Mouse (Mus musculus) right cerebral cortex, adult 2 months (tissue): ENCODE measurements around the gene Mapk8ip1.

Experiments used
- DNase-seq, 2 experiments: peaks; one replicate each; pipeline ENCODE4 v3.0.0; 2021 to 2022; ENCODE audit warnings: low spot score in 2 of 2

Gene Mapk8ip1

DNA sequence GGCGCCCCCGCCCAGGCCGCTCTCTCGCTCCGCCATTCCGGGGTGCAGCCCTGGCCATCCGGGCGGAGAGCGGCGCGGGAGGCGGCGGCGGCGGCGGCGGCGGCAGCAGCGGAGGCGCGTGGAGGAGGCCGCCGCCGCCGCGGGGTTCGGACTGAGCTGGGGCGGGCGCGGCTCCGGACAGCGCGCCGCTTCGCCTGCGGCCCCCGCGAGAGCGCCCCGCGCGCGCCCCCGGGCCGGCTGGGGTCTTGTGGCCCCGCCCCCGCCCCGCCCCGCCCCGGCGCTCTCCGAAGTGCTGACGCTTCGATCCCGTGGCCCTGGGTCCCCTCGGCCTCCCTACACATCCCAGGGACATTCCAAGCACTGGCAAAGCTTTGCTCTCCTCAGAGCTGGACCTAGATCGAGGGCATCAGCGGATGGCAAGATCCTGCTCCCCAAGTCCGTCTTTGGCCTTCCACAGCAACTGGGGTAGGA, at the start of gene Mapk8ip1:
Mapk8ip1 (minus strand) TSS at position 173 of the 471 bp plus-strand sequence.
- DNase-seq: no peak

DNA sequence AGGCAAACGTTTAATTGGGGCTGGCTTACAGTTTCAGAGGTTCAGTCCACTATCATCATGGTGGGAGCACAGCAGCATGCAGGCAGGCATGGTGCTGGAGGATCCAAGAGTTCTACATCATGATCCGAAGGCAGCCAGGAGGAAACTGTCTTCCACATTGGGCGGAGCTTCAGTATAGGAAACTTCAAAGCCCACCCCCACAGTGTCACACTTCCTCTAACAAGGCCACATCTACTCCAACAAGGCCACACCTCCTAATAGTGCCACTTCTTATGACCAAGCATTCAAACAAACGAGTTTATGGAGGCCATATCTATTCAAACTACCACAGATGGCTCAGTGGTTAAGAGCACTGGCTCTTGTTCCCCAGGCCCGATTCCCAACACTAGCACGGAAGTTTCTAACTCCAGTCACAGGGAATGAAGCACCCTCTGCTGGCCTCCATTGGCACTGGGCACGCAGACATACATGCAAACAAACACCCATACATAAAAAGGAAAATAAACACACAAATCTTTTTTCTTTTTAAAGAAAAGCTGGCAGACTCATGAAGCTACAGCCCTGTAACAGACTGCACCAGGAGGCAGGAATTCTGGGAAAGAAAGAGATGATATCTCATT, 46.2 kb upstream of the Mapk8ip1 start:
- DNase-seq: no peak

DNA sequence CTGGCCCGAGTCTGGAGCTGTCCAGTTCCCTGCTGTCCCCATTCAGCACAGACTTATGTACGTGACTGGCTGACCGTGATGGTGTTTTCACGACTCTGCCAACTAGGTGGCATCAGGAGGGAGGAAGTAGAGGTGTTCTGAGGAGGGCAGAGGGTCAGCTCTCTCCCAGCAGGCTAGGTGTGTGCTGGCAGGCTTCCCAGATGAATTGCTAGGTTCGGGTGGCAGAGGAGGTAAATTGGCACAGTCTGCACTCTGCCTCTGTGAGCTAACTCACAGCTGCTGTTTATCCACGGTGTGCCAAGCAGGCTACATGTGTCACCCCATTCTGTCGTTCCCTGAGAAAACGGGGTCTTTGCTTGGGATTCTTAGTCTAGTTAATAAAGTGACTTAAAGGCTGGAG, 45.6 kb upstream of the Mapk8ip1 start:
- DNase-seq: no peak

DNA sequence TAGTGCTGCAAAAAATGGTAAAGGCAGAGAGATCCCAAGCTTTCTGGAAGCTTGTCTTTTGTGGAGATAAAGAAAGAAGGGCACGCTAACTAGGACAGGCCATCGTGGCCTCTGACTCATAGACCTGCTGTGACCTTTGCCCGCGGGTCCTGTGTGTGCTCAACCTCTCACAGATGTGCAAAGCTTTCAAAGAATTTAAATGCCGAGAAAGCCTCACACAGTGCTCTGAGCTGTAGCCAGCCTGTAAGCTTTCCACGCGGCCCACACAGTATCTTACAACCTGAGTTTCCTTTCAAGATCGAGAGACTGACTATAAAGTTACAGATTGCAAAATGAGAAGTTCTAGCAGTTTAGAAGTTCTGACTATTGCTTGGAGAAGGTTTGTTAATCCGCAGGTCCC, 44.8 kb upstream of the Mapk8ip1 start:
- no peak for DNase-seq

DNA sequence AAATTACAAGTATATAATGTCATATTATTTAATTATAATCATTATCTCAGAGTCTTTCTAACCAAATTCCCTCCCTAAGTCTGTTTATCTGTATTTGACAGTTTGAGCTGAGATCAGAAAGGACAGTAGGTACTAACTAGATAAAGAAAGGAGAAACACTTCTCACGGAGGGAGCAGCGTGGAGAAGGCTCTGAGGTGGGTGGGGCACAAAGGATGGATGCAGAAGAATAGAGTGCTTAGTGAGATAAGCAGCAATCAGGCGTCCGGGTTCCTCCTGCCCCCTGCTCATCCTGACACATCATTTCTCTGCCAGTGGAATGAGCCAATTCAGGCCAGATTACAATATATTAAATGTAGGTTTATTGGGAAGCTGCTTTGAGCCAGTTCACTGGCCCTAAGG, 43.3 kb upstream of the Mapk8ip1 start:
- DNase-seq: no peak

DNA sequence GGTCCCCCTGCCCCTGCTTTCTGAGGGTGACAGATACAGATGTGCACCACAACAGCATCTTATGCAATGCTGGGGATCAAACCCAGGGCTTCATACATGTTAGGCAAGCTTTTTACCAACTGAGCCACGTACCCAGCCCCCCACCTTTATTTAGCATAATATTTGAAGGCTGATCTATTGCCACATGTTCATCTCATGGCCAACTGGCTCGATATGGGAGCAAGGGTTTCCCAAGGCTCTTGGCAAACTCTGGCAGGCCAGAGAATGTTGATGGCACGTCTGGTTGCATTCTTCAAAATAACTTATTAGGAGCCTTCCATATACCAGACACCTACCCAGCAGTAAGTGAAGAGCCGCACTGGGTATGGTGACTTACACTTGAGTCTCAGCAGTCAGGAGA, 42.2 kb upstream of the Mapk8ip1 start:
- DNase-seq: no peak

DNA sequence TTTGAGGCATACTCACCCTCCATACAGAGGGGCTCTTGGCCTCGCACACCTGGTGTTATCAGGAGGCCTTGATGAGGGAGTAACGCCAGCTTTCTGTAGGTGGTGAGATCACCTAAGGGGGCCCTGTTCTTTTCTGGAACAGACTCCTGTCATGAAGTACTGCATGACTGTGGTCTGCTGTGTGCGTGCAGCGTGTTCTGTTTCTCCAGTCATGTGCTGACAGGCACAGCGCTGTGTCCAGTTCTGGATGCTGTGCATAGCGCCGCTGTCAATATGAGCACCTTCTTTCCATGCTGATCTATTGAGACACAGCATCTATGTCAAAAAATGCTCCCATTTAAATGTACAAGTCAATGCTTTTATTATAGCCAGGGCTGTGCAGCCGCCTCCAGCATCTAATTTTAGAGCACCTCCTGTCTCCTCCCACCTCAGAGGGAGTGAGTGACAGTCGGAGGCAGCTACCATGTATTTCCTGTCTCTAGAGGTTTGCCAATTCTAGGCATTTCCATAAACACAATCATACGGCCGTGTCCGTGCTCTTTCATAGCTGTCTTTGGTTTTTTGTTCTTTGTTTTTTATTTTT, 41.4 kb upstream of the Mapk8ip1 start:
- DNase-seq: peak; percentile 69 to 76

DNA sequence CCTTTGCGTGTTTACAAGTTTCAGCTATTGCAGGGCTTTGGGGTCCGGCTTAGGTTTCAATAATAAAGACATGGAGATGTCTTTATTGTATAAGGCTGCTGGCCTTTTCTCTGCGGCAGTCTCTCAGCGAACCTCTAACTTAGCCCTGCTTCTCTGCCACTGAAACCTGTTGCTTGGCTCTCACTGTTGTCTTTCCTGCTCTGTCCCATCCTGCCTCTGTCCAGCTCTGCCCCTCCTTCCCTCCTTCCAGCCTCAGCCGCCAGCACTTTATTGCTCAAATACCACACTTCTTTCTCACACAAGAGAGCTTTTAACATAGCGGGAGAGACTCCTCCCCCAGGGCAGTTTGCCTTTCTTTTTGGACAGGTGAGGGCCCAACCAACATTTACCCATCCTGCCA, 39.4 kb upstream of the Mapk8ip1 start:
- no peak for DNase-seq

DNA sequence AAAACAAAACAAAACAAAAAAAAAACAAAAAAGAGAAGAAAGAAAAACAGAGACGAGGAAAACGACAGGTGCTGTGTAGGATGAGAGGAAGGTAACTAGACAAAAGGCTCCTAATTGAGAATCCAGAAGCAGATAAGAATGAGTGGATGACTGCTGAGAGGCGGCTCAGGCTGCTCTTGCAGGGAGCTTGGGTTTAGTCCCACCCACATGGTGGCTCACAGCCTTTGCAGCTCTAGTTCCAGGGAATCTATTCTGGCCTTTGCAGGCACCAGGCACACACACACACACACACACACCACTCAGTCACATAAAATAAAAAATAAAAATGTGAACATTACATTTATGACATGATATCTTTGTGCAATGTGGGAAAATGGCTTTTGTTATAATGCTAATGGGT, 37.5 kb upstream of the Mapk8ip1 start:
- no peak for DNase-seq

DNA sequence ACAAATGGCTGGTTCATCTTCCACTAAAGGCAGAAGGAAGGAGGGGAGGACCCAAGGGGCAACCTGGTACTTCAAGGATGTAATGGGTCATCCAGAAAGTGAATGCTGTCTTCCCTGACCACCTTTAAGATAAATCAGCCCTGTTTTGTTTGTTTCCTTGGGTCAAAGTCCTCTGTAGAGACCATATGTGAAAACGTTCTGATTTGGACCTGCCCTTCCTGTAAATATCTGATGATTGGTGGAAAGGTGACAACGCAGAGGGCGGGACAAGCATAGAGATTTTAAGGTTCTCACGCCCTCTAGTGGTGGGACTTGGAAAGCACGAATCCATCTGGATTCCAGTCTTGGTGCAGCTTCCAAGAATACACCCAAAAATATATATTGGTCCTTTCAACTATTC, 36.8 kb upstream of the Mapk8ip1 start:
- DNase-seq: peak; percentile 91

DNA sequence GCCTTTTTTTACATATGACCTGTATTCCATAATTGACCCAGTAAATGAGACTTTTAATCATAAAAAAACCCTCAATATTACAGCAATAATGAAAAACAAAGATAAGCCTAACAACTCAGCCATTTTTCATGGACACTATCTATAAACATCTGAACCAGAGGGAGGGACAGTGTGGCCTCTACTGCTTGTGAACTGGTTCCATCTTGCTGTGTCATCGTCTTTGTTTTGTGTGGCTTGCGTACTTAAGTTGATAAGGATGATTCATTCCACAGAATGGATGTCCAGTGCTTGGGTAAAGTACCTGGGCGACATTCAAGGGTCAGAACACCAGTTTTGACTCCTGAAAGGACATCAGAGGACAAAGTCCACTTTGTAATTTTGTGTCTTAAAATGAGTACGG, 36.3 kb upstream of the Mapk8ip1 start:
- DNase-seq: no peak

DNA sequence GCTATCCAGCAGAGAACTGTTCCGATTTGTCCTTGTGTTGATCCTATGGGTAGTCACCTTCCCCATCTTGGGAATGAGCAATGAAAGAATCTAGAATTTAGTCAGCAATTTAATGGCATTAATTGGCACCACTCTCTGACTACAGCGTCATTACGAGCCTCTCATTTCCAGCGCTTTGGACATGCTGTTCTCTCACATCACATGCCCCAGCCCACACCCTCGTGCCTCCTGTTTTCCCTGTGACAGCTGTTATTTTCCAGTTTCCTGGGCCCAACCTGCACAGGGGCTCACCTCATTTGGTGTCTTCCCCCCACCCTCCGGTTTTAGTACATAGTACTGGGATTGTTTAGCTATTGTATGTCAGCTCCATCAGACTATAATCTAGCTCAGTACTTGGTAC, 34.0 kb upstream of the Mapk8ip1 start:
- DNase-seq: no peak

DNA sequence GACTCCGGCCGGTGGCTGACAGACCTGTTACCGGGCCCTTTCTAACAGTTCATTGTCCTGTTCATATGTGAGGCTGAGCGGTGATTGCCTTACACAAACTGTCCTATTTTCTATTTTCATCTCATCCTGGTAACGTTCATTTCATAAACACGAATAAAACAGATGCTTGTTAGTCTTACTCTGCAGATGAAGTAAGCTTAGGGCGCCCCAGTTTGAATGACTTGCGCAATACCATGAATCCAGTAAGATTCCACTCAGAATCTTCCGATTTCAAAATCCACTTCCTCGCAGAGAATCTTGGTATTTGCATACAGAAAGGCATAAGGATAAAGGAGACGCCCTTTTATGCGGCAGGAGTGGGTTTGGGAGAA, 33.3 kb upstream of the Mapk8ip1 start:
- DNase-seq: no peak

DNA sequence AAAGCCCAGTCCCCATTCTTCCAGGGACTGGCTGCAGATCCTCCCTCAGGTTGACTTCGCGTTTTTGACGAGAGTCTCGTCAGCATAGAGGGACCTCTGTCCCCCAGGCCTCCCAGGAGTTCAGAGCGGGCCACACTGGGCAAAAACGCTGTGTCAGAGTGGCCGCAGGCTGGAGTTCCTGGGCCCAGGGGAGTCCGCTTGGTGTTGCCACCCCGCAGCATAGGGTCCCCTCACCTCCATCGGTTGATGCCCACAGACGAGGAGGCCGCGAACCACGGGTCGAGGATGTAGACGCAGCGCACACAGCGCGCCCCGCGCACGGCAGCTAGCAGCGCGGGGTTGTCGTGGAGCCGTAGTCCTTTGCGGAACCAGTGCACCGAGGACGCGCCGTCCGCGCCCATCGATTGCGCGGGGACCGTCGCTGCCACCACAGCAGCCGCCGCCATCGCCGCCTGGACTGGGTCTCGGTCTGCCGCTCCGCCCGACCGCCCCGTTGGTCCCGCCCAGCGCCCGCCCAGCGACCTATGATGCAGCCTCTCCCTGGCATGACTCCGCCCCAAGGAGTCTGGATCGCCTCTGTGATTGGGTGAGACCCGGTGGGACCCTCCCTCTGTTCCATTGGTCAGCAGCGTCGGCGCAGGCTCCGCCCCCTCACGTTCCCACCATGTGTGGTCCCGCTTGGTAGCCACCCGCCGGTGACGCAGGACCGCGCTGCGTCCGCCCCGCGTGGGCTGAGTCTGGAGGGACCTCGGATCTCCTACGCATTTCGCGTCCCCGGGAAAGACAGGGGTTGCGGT, 32.7 kb upstream of the Mapk8ip1 start, which contains the start of gene Cry2:
Cry2 (minus strand) TSS at position 466 of the 797 bp plus-strand sequence.
- peak; percentile 99 for DNase-seq

DNA sequence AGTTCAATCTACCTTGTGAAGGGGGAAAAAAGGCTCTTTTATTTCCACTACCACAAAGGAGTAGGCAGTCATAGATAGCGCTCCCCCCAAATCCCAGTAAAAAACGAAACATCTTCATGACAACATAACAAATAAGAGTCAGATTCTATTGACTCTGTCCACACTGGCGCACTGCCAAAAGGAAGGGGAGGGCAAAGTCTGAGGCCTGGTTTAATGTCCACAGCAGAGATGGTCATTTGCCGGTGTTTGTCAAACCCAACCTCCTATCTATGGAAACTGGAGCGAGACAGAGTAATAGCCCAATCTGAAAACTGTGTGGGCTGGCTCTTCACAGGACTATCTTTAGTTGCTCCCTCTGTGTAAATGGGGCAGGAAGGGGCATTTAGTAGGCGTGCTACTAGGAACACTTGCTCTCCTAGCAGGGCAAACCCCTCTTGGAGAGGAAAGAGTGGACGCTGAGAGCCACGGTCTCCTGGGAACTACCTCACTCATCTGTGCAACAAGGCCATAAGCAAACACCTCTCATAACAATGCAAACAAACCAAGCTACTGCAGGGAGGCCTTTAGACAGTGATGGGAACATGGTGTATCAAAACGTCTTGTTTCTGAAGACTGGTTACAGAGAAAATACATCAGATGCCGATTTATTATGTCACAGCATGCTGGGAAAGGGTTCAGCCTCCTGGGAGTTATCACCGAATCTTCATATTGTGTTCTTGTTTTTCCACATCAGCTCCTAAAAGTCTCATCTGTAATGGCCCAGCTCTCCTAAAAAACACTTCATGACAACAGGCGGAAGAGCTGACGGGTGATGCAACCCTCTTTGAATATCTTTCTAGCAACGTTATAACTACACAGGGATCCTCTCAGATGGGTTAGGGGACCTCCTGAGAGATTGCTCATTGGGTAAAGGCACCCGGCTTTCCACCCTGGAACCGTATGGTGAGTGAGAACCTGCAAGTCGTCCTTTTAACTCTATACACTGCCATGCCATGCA, 31.5 kb upstream of the Mapk8ip1 start:
- DNase-seq: no peak

DNA sequence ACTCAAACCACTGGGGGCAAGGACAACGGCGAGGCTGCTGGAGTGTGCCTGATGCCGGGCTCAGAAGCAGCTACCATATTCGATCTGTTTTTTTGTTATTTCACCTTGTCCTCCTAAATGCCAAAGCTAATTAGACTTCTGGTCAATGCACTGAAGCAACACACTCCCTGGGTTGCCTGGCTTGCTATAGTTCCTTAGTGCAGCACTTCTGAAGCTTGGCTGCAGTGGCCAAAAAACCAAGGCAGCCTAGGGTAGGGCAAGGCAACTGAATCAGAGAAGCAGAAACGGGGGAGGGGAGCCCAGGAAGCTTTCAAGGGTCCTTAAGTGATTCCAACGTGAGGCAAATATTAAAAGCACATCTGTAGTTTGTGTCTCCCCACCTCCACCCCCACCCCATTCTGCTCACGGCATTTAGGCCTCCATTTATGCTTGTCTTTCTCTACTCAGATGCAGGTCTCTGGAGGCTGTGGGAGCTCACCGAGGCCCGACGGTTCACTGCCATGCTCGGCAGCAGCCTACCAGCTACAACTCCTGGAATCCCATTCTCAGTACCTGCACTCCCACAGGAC, 30.6 kb upstream of the Mapk8ip1 start:
- no peak for DNase-seq

DNA sequence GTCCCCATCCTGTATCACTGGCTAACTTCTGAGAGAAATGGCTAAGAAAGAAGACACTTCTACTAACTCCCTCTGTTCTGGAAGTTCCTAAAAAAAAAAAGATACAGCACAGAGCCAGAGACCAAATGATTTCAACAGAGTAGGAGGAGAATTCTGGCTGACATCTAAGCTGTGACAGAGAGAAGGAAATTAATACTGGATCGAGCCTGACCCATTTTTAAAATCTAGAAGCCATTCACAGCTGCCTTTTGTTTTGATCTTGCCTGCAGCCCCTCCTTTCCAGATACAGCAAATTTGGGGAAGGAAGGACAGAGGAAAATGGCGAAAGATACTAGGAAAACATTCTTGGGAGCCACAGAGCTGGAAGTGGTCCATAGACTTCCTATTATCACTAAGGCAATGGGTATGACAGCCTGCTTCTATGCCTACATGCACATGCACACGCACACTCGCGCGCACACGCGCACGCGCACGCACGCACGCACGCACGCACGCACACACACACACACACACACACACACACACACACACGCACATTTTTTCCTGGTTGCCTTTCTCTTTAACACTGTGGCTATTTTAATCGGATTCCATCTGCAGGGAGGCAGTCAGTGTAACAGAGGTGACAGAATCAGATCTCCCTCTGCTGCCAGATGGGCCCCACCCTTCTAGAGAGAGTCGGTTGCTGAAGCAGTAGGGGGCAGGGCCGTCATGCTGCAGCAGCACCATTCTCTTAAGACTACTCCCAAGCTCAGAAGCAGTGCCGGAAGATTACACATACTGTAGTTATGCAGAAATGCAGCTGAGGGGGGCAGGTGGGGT, 29.9 kb upstream of the Mapk8ip1 start:
- peak; percentile 62 to 76 for DNase-seq

DNA sequence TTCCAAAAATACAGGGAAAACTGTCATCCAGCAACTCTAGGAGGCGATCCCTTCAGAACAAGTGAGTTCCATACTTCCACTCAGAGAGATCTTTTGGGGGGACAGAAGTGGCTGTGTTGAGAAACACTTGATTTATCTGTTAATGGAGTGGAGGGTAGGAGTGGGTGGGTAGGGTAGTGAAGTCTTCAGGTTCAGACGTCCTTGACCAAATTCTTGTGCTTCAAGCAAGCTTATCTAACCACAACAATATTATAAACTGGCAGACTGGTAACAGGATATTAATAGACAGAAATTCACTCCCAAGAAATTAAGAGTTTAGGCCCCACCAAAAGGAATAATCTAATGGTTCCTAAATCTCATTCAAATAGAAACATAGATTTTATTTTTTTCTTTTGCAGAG, 29.0 kb upstream of the Mapk8ip1 start:
- DNase-seq: no peak

DNA sequence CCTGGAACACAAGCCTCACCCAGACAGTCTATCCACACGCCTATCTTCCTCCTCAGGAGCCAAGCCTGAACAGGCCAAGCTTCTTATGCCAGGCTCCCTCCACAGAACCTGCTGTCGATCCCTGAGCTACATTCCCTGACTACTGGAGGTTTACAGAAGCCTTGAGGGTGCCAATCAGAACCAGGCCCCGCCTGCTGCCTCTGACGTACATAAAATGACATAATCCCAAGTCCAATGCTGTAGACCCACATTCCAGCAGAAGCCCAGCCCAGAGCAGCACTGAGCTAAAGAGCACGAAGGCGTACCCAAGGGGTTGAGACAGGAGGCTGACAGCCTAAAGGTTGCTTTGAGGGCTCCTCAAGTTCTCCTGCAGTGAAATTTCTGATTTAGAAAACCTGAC, 26.8 kb upstream of the Mapk8ip1 start:
- DNase-seq: peak; percentile 84 to 89

DNA sequence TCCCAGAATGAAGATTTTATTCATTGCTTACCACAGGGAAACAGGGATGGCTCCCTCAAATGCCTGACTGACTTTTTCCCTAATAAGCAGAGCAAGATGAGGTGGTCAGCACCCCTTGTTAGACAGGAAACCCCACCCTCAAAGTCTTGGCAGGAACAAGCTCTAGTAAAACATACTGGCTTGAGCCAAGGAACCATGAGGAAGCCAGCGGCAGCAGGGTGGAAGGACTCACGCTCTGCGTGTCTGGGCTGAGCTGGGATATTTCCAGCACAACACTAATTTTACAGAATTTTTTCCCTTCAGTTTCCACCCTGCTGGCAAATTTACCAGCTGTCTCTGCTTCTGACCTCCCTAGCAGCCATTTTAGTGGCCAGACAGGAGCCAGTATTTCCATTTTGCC, 25.4 kb upstream of the Mapk8ip1 start:
- no peak for DNase-seq

DNA sequence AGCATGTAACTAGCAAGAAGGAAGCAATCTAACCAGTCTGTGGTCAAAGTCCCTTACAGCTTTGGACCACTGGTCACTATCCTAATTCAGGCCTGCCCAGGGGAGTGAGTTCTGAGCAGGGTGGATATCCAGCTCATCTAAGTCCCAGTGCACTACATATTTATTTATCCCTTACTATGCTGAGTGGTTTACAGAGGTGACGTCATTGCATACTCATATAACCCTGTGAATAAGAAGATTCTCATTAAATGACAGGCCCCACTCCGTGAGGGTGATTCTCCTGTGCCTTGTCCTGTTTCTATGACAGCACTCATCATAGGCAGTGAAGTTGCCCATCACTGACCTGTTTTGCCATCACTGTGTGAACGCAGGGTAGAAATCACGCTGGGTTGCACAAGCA, 24.3 kb upstream of the Mapk8ip1 start:
- peak in 1 of 2 experiments; percentile 18 for DNase-seq
